Mouse (Mus musculus): ENCODE results near the gene Tuba1c. TPM values are rescaled to one million over a fixed set of nuclear protein-coding genes. Genes with fewer than 3 reads are reported as not detected.

The Tuba1c gene
- polyA plus RNA-seq, 1 experiment from 2014 or later, result 103 TPM

Small RNA genes lying within 50 kb of the gene (microRNA-seq; reads per million reads assigned to microRNA genes)
- 2.5 reads per million, percentile 10 among the genes with 10 or more reads in this experiment for gene Mir6960

Other genes starting within 250 kb of the Tuba1c start
- gene Wnt1, start 240.0 kb upstream of the Tuba1c start, polyA plus RNA-seq (2016; fragmentation: Nextera tagmentation; extraction: Ambion mirVana), result 0.13 and 0.38 TPM in 2 replicates
- gene Ddn, start 220.4 kb upstream of the Tuba1c start, polyA plus RNA-seq (2016; fragmentation: Nextera tagmentation; extraction: Ambion mirVana), result 0.04 TPM in 1 of 2 replicates, not detected in the other
- 85.9 and 87.1 TPM in 2 replicates for gene Prkag1, start 198.4 kb upstream of the Tuba1c start, polyA plus RNA-seq (2016; fragmentation: Nextera tagmentation; extraction: Ambion mirVana)
- 12.9 and 14.2 TPM in 2 replicates for gene Kmt2d, start 158.7 kb upstream of the Tuba1c start, polyA plus RNA-seq (2016; fragmentation: Nextera tagmentation; extraction: Ambion mirVana)
- gene Rhebl1, start 135.4 kb upstream of the Tuba1c start, polyA plus RNA-seq (2016; fragmentation: Nextera tagmentation; extraction: Ambion mirVana), result 19.3 and 20.7 TPM in 2 replicates
- 0.67 and 1.2 TPM in 2 replicates for gene Dhh, start 131.4 kb upstream of the Tuba1c start, polyA plus RNA-seq (2016; fragmentation: Nextera tagmentation; extraction: Ambion mirVana)
- gene Lmbr1l, start 111.7 kb upstream of the Tuba1c start, polyA plus RNA-seq (2016; fragmentation: Nextera tagmentation; extraction: Ambion mirVana), result 21.5 and 26.4 TPM in 2 replicates
- 1,598 and 1,609 TPM in 2 replicates for gene Tuba1b, start 95.3 kb upstream of the Tuba1c start, polyA plus RNA-seq (2016; fragmentation: Nextera tagmentation; extraction: Ambion mirVana)
- not detected in 2 replicates for gene Gm49450, start 76.3 kb upstream of the Tuba1c start, polyA plus RNA-seq (2016; fragmentation: Nextera tagmentation; extraction: Ambion mirVana)
- 2,353 and 2,615 TPM in 2 replicates for gene Tuba1a, start 76.2 kb upstream of the Tuba1c start, polyA plus RNA-seq (2016; fragmentation: Nextera tagmentation; extraction: Ambion mirVana)
- 35.6 and 50.9 TPM in 2 replicates for gene Prph, start 25.3 kb downstream of the Tuba1c start, polyA plus RNA-seq (2016; fragmentation: Nextera tagmentation; extraction: Ambion mirVana)
- gene Troap, start 44.7 kb downstream of the Tuba1c start, polyA plus RNA-seq (2016; fragmentation: Nextera tagmentation; extraction: Ambion mirVana), result 38.5 and 39.0 TPM in 2 replicates
- 0.42 and 0.46 TPM in 2 replicates for gene C1ql4, start 57.9 kb downstream of the Tuba1c start, polyA plus RNA-seq (2016; fragmentation: Nextera tagmentation; extraction: Ambion mirVana)
- 0.70 and 0.75 TPM in 2 replicates for gene Dnajc22, start 63.3 kb downstream of the Tuba1c start, polyA plus RNA-seq (2016; fragmentation: Nextera tagmentation; extraction: Ambion mirVana)
- 69.4 and 73.4 TPM in 2 replicates for gene Spats2, start 96.0 kb downstream of the Tuba1c start, polyA plus RNA-seq (2016; fragmentation: Nextera tagmentation; extraction: Ambion mirVana)
- gene Kcnh3, start 195.0 kb downstream of the Tuba1c start, polyA plus RNA-seq (2016; fragmentation: Nextera tagmentation; extraction: Ambion mirVana), result 0.81 and 1.2 TPM in 2 replicates
- 159 and 160 TPM in 2 replicates for gene Mcrs1, start 222.1 kb downstream of the Tuba1c start, polyA plus RNA-seq (2016; fragmentation: Nextera tagmentation; extraction: Ambion mirVana)

Measured in embryonic facial prominence, embryonic 12.5 days (tissue).